Mouse (Mus musculus): ENCODE results near the gene Ppp2r2d.

The Ppp2r2d gene
- long read RNA-seq, experiment 1, transcript Ppp2r2d-201 (9 exons, 2,081 nt), result major isoform, 9 of 26 reads
- long read RNA-seq, experiment 1, transcript Ppp2r2d-207 (8 exons, 1,938 nt), result minor isoform, 5 of 26 reads
- long read RNA-seq, experiment 1, partial matches to known transcripts, result 7 of 26 reads
- long read RNA-seq, experiment 1, other reads (novel, unspliced or antisense), result 5 of 26 reads
- long read RNA-seq, experiment 2, transcript Ppp2r2d-201 (9 exons, 2,081 nt), result major isoform, 16 of 51 reads
- long read RNA-seq, experiment 2, partial matches to known transcripts, result 17 of 51 reads
- long read RNA-seq, experiment 2, other reads (novel, unspliced or antisense), result 15 of 51 reads

DNA sequence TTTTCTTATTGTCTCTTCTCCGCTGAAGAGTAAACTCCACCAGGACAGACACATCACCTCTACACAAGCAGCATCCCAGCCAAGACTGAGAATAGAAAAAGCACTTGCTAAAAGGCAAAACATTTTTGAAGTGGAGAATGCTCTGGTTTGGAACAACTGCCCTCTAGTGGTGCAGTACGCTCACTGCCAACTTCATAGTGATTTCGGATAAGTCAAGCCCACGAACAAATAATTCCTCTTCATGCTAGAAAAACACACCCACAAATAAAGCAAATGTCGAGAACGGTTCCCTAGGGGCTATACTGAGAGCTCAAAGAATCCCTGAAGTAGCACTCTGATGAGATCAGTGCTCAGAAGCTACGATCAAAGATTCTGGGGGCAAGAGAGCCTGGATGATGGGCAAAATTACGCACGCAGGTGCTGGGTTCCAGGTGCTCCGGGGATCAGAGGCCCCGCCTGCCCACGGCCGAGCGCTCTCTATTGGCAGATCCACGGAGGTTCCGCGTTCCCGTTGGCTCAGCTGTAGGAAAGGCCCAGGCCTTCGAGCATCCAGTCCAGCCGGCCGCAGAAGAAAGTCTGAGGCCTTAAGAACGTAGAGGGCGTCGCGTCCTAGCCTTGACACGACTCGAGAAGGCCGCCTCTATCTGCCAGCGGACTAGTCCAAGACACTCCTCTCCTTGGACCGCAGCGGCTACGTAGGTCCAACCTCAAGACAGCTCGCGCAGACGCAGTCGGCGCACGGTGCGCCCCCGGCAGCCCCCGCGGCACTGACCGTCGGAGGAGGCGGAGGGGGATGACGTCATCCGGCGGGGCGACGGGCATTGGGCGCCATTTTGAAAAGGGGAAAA is at the start of gene Ppp2r2d, which contains the start of gene Mapk1ip1:
Ppp2r2d (plus strand) TSS at position 536 of the 848 bp plus-strand sequence.
Mapk1ip1 (minus strand) TSS at position 730 of the 848 bp plus-strand sequence.
- intact Hi-C loops (cut with DNase I), result no loop called here

DNA sequence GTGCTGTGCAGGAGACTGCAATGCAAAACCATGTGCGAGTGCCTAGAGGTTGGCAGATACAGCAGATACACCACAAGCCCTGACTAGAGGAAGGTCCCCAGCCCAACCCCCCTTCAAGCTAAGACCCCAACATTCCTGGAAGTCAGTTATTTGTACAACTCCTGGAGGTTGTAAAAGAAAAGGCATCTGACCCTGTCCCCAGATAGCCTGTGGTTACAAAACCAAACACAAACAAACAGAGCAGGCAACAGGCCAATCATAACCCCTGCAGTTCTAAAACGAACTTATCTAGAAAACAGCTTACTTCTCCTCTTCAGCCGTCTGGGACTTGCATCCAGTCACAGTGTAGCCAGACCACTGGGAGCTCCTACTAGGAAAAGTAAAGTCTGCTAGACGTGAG is 42.5 kb upstream of the Ppp2r2d start:
- intact Hi-C loops (cut with DNase I), result loop anchor here (5.0 kb wide), 1 partner anchor 56 kb away; no protein-coding TSS in a partner anchor

DNA sequence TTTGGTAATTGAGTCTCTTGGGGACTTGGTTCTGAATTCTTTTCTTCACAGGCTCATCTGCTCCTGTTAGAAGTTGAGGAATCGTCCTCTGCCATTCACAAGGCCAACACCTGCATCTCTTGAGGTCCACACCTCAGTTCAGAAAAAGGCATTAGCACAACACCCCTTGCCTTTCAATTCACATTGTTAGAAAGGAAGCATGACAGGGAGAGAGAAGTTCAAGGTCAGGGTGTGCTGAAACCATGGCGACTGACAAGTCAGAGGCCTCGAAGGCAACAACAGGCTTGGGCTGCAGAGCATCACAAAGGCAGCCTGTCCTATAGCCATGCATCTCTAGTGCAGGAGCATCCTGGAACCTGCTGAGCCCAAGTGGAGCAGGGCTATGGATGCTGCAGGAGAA is 38.7 kb upstream of the Ppp2r2d start:
- intact Hi-C loops (cut with DNase I), result no loop called here

DNA sequence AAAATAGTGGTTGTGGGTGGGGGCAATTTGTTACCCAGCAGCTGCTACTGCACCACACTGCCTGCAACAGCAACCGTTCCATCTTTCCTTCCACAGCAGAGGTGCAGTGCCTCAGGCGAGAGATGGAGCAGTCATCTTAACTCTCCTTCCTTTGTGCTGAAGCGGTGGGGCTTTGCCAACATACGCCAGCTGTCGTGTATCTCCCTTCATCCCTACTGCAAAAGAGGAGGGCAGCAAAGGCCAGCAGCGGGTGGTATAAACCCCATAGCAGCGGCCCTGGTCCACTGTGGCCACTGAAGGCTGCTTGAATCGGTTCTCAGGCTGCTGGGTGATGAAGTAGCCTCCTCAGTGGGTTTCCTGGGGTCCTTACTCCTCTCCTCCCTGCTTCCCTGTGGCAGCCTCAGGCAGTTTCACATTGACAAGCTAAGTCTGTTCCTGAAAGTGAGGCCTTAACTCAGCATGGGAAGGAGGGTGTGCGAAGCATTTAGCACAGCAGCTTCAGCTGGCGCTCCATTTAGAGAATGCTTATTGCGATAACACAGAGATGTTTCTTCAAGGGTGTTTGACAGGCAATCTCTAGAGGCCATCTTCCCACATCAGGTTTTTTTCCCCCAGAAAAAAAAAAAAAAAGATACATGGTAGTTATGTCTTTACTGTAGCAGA is 32.5 kb upstream of the Ppp2r2d start:
- intact Hi-C loops (cut with DNase I), result no loop called here

DNA sequence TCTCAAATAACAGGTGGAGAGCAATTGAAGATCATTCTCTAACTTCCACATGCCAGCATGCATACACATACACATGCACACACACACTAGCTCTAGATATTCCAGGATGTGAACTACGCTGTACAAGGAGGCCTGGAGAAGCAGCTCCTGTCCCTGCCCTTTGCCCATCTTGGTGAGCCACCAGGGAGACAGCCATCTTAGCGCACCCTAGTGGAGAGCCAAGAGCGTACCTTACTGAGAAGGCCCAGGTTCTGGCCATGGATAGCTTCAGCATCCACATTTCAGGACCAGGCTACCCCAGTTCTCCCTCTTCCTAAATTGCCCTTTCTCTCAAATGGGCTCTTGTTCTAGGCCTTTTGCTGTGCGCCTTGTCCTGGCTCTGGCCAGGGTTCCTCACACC is 27.6 kb upstream of the Ppp2r2d start:
- intact Hi-C loops (cut with DNase I), result no loop called here

DNA sequence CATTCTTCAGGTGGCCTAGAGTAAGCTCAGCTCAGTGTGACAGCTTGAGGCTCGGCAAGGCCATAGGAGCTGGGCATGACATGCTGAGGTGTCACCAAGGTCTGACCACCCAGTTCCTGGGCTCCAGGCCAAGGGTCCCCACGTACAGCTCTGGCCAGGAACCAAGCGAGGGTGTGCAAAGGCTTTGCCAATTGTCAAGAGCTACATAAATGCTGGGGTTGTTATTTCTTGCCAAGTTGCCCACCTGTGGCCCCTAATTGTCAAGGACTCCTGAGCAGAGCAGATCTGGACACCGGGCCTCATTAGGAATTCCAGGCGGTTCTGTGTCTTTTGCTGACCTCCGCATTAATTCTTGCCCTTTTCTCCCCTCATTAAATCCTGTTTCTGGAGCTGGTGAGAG is 21.5 kb upstream of the Ppp2r2d start:
- intact Hi-C loops (cut with DNase I), result loop anchor here (10.0 kb wide), 1 partner anchor 400 kb away; no protein-coding TSS in a partner anchor

DNA sequence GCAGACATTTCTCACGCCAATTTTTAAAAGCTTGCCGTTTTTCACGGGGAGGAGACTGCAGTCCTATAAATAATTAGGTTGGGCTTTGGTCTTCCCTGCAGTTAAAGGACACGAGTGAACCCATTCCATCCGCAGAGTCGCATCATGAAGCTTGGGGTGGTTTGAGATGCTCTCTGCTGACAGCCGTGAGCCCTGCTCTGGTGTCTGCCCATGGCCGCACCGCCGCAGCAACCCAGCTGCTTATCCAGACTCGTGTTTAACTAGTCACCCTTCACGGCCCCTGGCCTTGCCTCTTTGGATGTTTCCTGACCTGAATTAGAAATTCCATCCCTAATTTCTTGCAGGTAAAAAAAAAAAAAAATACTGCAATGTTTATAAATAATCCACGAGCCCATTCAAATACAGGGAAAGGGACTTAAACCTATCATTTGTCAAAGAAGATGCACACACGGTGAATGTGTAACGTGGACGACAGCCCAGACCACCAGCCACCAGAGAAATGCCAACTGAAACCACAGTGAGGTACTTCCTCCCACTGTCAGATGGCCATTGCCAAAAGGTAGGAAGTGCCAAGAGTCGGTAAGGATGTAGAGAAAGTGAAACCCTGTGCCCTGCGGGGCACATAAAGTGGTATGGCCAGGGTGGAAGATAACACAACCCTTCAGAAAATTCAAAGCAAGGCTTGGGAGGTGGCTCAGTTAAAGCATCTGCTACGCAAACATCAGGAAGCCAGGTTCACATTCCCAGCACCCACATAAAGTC is 20.7 kb upstream of the Ppp2r2d start:
- intact Hi-C loops (cut with DNase I), result loop anchor here (5.0 to 10.0 kb wide), 2 partner anchors 400 to 1348 kb away; no protein-coding TSS in a partner anchor

DNA sequence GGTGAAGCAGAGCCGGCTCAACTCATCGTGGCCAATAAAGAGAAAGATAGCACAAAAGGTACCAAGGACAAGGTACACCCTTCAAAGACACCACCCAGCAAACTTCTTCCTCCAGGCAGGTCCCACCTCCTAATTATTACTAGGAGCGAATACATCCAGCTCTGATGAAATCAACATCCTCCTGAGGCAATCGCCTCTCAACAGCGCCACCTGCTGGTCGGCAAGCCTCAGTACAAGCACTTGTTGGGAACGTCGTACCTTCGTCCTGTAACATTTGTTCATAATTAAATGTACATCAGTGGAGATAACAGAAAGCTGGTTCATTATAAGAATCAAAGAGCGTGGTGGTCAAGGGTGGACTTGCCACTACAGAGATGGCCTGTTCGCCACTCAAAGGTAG is 18.1 kb upstream of the Ppp2r2d start:
- intact Hi-C loops (cut with DNase I), result loop anchor here (2.0 to 10.0 kb wide), 3 partner anchors 93 to 1351 kb away; no protein-coding TSS in a partner anchor

DNA sequence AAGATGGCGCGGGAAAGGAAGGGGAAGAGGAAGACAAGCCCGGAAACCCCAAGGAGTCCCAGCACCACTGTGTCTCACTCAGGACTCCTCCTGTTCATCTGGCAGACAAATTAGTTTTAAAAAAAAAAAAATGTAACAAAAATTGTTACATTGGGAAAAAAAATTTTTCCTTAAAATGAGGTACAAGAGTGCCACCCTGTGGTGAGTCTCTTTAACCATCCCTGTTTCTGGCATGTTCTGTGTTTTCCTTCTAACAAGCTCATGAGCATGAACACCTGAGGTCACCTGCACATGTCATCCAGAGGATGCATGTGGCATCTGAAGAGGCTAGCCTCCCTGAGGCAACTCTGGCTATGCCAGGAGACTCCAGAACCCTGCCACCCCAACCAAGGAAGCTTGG is 10.9 kb upstream of the Ppp2r2d start:
- intact Hi-C loops (cut with DNase I), result no loop called here

DNA sequence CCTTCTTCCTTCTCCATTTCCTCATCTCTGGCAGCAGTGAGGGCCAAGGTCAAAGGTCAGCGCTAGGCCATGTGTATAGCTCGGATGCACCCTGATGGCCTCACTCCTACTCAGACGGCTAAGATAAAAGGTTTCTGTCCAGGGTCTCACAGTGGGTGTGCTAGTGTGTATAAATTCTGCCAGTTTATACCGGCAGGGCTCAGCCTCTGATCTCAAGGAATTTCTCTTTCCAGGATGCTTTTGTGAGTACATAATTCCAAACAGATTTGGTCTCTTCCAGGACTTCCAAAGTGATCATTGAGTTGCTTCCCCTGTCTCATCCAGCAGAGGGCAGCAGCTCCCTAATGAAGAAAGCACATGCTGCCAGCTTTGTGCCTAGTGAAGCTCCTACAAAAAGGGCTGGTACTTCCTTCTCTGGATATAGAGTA is 5.3 kb upstream of the Ppp2r2d start:
- intact Hi-C loops (cut with DNase I), result loop anchor here (2.0 kb wide), 1 partner anchor 84 kb away; no protein-coding TSS in a partner anchor

DNA sequence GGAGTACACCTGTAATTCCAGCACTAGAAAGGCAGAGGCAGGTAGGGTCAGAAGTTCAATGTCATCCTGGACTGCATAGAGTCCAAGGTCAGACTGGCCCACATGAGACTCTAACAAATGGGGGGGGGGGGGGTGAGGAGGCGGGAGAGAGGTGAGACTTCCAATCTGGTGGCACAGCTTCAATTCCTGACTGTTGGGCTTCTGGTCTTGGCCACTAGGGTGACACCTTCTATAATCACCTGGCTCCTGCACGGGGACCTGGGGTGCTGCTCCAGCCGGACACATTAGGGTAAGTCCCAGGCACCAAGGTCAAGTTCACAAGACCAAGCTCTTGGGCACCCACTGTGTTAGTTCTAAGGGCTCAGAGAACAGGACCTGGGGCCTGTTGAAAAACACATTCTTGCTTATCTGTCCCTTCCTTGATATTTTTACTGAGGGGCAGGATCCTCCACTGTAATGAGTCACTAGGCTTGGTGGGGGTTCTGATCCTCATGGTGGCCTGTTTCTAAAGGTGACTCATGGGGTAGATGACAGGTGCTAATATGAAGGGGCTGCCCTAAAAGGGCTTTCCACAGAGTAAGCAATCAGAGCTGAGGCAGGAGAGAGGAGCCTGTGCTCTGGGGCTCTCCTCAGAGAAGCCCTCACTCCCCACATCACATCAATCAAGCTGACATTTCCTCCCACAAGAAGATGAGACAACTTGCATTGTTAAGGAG is 4.3 kb upstream of the Ppp2r2d start:
- intact Hi-C loops (cut with DNase I), result loop anchor here (2.0 kb wide), 1 partner anchor 83 kb away; no protein-coding TSS in a partner anchor

DNA sequence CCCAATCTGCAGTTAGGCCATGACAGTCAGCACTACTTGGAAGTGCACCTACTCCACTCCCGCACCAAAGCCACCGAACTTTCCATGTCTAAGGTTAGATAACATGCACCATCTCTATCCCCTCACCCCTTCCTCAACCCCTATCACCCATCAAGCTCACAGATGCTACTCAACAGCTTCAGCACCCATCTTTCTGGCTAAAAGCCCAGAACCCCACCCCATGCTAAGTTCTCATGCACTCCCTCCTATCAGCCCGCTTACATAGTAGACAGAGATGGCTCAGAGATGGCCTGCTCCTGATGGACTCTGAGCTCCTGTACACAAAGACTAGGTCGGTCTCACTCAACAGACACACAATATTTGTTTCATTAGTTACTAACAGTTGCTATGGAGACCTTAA is 2.5 kb upstream of the Ppp2r2d start:
- intact Hi-C loops (cut with DNase I), result no loop called here

DNA sequence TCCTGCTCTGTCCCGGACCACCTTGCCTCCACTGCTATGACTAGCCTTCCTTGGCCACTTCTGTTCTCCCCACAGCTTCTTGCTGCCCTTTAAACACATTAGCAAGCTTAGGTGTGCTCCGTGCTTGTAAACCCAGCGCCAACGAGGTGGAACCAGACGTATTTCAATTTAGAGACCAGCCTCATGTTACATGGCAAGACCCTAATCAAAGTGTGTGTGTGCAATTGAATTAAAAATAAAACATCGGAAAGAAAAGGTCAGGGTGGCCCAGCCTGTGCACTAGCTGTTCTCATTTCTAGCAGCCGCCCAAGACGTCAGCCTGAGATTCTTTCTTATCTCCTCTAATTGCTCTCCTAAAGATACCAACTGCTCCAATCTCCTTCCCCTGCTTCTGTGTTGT is 768 bp upstream of the Ppp2r2d start:
- intact Hi-C loops (cut with DNase I), result no loop called here

DNA sequence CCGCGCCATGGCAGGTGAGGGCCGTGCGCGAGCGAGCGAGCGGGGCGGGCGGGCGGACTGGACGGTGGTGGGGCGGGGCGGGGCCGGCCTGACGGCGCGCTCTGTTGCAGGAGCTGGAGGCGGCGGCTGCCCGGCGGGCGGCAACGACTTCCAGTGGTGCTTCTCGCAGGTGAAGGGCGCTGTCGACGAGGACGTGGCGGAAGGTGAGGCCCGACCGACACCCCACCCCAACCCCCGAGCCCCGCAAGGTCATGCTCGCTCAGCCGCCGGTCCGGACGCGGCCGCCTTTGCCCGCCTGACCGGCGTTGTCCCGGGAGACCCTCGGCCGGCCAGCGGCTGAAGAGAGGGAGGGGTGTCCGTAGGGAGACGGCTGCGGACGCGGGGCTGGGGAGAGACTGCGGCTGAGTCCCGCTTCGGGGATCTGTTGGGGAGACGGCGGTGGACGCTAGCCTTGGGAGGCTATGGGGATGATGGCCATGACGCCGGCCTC is 668 bp downstream of the Ppp2r2d start:
- intact Hi-C loops (cut with DNase I), result no loop called here

DNA sequence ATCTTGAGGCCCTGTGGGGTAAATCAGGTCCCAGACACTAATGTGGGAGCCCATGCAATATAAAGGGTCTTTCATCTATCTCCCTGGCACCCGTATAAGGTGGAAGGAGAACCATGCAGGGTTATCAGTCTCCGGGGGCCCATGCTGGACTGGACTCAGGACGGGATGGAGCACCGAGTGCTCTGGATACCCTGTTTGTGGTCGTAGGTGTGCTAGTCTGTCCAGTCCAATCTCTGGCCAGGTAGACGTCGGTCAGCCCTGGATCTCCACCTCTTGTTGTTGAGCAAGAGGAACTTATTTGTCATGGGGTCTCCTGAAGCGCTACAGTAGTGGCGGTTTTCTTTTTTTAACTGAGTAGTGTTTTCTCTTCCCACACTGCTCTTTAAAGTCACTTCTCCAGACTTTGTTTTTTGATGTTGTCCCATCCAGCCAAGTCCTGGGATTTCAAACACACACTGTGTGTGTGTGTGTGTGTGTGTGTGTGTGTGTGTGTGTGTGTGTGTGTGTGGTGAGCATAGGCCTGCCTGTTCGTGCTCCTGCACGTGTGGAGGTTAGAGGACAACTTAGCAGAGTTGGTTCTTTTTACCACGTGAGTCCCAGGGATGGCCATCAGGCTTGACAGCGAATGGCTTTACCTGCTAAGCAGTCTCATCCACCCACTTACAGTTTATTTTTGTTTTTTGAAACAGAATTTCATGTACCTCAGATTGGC is 1.6 kb downstream of the Ppp2r2d start:
- intact Hi-C loops (cut with DNase I), result no loop called here

DNA sequence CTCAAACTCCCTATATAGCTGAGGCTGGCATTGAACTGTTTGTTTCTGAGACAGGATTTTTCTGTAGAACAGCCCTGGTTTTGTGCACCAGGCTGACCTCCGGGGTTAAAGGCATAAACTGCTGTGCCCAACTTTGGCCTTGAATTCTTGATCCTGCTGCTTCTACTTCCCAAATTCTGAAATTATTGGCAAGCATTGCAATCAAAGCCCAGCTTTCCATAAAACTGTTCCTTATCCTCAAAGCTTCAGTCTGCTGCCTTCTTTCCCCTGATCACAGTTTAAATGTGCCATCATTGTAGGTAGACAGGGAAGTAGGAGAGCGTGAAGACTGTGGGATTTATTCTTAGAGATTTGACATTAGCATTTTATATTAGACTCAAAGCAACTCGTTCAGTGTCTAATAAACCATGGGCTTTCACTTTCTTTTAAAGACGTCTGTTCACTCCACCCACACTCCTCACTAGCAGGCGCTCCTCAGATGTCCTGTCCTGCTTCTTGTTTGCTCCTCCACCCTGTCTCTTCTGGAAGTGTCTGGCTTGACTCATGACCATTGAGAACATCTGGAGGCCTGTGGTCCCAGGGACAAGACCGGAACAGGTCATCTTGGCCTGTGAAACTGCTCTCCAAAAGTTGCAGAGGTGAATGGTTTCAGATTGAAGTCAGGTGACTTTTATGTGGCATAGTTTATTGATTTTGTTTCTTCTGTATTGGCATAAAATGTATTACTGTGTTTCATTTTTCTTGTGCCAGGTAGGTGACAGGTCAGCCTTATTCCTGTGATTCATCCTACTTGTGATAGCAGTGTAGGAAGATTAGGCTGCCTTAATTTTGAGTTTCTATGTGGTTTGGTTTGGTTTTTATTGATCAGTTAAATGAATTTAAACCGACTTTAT is 2.4 kb downstream of the Ppp2r2d start:
- intact Hi-C loops (cut with DNase I), result no loop called here

DNA sequence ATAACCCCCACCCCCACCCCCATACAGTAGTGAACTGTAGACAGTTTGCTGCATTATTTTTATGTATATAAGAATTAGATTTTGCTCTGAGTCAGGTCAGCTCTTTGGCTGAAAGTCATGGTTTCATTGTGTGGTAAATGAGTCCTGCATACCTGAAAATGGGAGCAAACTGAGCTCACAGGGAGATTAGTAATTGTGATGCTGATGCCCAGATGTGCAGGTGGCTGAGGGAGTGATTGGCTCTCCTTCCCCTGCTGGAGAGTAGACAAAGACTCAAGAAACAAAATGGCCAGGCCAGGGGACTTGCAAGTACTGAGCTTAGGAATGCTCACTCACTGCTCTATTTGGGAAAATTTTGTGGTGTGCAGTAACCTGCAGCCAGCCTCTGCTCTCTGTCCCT is 4.2 kb downstream of the Ppp2r2d start:
- intact Hi-C loops (cut with DNase I), result no loop called here

DNA sequence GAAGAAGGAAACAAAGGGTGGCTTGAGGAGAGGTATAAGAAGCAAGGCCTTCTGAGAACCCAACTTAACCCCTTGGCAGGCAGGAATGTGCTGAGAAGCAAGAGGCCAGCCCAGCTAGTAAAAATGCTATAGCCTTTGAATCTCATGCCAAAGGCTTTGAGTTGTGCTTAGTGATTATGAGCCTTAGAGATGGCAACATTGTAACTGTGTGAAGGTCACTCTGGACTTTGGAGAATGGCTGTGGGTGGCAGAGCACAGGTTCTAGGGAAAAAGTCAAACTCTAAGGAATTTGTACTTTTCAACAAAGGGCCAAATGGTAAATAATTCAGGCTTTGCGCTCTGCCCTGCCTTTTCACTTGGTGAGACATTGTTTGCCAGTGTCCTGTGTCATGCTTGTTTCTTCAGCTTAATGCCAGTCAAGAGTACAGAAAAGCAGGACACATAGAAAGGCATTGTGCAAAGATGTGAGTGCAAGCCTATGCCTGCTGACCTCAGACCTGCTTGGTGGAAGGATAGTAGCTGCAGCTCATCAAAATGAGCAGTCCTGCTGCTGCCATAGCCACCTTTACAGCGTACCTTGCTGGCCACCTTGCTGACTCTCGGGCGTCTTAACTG is 7.6 kb downstream of the Ppp2r2d start:
- intact Hi-C loops (cut with DNase I), result no loop called here

Measured in adrenal gland (tissue).